Mouse (Mus musculus) G1E (cell line): ENCODE measurements around the gene Bcl10.

Experiments used
- CTCF ChIP-seq: IDR thresholded peaks from 2 replicates; pipeline ENCODE4 v1.5.1; 2012; ENCODE audit warnings: low read depth, low read length, inconsistent platforms, mixed read lengths
- GATA1 ChIP-seq: IDR thresholded peaks from 2 replicates; pipeline ENCODE4 v1.6.1; 2012; ENCODE audit warnings: borderline replicate concordance, low read length, inconsistent platforms, mixed read lengths
- GATA2 ChIP-seq: IDR thresholded peaks from 2 replicates; pipeline ENCODE4 v1.6.1; 2012; ENCODE audit warnings: low read depth, low read length, inconsistent platforms, borderline replicate concordance
- TAL1 ChIP-seq: conservative IDR thresholded peaks from 2 replicates; pipeline ENCODE4 v1.6.1; 2012; ENCODE audit warnings: low read depth, low read length, inconsistent platforms, mixed read lengths

GRCm38 (mm10) chr3:145912512-145912911 is 10.1 kb upstream of the Bcl10 start:
- no peak for TF ChIP-seq CTCF
- no peak for TF ChIP-seq GATA2
- no peak for TF ChIP-seq GATA1
- TF ChIP-seq TAL1: no peak
